ENCODE assay signal across 19 mouse cellular contexts in the genomic region with DNA sequence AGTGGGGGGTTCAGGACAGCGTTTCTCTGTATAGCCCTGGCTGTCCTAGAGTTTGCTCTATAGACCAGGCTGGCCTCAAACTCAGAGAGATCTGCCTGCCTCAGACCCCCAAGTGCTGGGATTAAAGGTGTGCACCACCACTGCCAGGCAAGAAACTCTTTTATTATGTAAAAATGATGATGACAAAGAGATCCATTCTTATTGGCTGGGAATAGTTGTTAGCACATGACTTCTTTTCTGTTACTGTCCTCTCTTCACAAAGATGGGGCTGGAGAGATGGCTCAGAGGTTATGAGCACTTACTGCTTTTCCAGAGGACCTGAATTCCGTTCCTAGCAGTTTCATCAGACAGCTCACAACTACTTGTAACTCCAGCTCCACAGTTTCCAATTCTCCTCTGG. TPM values are rescaled to one million over a fixed set of nuclear protein-coding genes. Genes with fewer than 3 reads are reported as not detected.
"Had no signal": no experiment of that assay in that cellular context is flagged by ENCODE, and none has a peak within 500 bp of the region (broad histone marks: within the 10 kb centered on the region; RNA-seq: fewer than 3 reads in every experiment).

No protein-coding gene starts in this region.

- H3K4me1 ChIP-seq: midbrain, embryonic 13.5 days; midbrain, embryonic 15.5 days; neural tube, embryonic 12.5 days; stomach, embryonic 15.5 days had no signal

- H3K27me3 ChIP-seq: midbrain, embryonic 13.5 days; midbrain, embryonic 15.5 days; neural tube, embryonic 12.5 days; stomach, embryonic 15.5 days had no signal

- H3K27ac ChIP-seq: midbrain, embryonic 13.5 days; midbrain, embryonic 15.5 days; neural tube, embryonic 12.5 days; stomach, embryonic 15.5 days; stomach, postnatal 0 days had no signal

- H3K4me3 ChIP-seq: midbrain, embryonic 13.5 days; midbrain, embryonic 15.5 days; neural tube, embryonic 12.5 days; stomach, embryonic 15.5 days had no signal

- H3K36me3 ChIP-seq: midbrain, embryonic 13.5 days; midbrain, embryonic 15.5 days; neural tube, embryonic 12.5 days; stomach, embryonic 15.5 days had no signal

- DNase-seq: lung, adult 18-20 months; lung, embryonic 14.5 days; lung, postnatal 10 days; lung, postnatal 4 days; right cerebral cortex, postnatal 14 days; thymus, adult 2 months; thymus, postnatal 25 days; thymus, postnatal 4 days had no signal

- H3K9ac ChIP-seq: lung, embryonic 14.5 days; midbrain, embryonic 13.5 days; midbrain, embryonic 15.5 days; neural tube, embryonic 12.5 days; stomach, embryonic 15.5 days had no signal

- H3K9me3 ChIP-seq: midbrain, embryonic 13.5 days; midbrain, embryonic 15.5 days; neural tube, embryonic 12.5 days; stomach, embryonic 15.5 days had no signal

RNA-seq across cellular contexts. Expression of gene Asb14, which starts 14.4 kb away (rescaled TPM):
- total RNA-seq: megakaryocyte, adult 5-6 weeks; midbrain, postnatal 0 days; neutrophil, adult 5-6 weeks had no signal
- polyA plus RNA-seq: lung, embryonic 14.5 days; midbrain, embryonic 11.5 days; midbrain, embryonic 13.5 days; spleen, adult 2 months; urinary bladder, adult 2 months had no signal
